Mouse (Mus musculus) limb, embryonic 11.5 days (tissue): ENCODE measurements around the gene Serpinh1. TPM values are rescaled to one million over a fixed set of nuclear protein-coding genes. Genes with fewer than 3 reads are reported as not detected.
A peak's percentile ranks its signal among the peaks of the same experiment; 100 is the strongest.

ENCODE experiments used
- ATAC-seq: fragments of 200-750 bp; cut with Nextera tagmentation; 2 replicates; pipeline ENCODE4 v1.8.0; 2017; ENCODE audit warnings: low read depth; ENCODE audit not compliant: insufficient number of reproducible peaks, low FRiP score, low TSS enrichment
- DNase-seq: peaks from one replicate; pipeline ENCODE4 v3.0.0-alpha.2; 2015; ENCODE audit warnings: low spot score
- H3K27ac ChIP-seq: fragments of 300-500 bp; sonication (generic); replicated peaks from 2 replicates; pipeline ENCODE4 v1.5.1; 2014; ENCODE audit warnings: low read depth, mild to moderate bottlenecking, low read length
- H3K27me3 ChIP-seq: fragments of 300-500 bp; sonication (generic); 2 replicates; pipeline ENCODE4 v1.6.1; 2014; ENCODE audit warnings: mild to moderate bottlenecking, low read length, mixed read lengths; ENCODE audit not compliant: control insufficient read depth, insufficient read depth
- H3K36me3 ChIP-seq: fragments of 300-500 bp; sonication (generic); 2 replicates; pipeline ENCODE4 v1.6.1; 2014; ENCODE audit warnings: mild to moderate bottlenecking, low read length, moderate library complexity, mixed read lengths; ENCODE audit not compliant: control insufficient read depth, insufficient read depth
- H3K4me1 ChIP-seq: fragments of 300-500 bp; sonication (generic); 2 replicates; pipeline ENCODE4 v1.6.1; 2014; ENCODE audit warnings: low read length, mixed read lengths; ENCODE audit not compliant: control insufficient read depth, insufficient read depth
- H3K4me2 ChIP-seq: fragments of 300-500 bp; sonication (generic); 2 replicates; pipeline ENCODE4 v1.6.1; 2014; ENCODE audit warnings: low read depth, mild to moderate bottlenecking, moderate library complexity; ENCODE audit not compliant: severe bottlenecking
- H3K4me3 ChIP-seq: fragments of 300-500 bp; sonication (generic); 2 replicates; pipeline ENCODE4 v1.5.1; 2014; ENCODE audit warnings: low read depth, low read length
- H3K9ac ChIP-seq: fragments of 300-500 bp; sonication (generic); 2 replicates; pipeline ENCODE4 v1.6.1; 2014; ENCODE audit warnings: mild to moderate bottlenecking, low read length
- H3K9me3 ChIP-seq: fragments of 300-500 bp; sonication (generic); 2 replicates; pipeline ENCODE4 v1.6.1; 2016; ENCODE audit warnings: low read length; ENCODE audit not compliant: control insufficient read depth
- WGBS: fragments of 180-500 bp; shearing (Covaris S2); extraction: QIAGEN DNeasy Blood & Tissue Kit; methylation state at CpG from one replicate; pipeline ENCODE4 v1.1.7; 2014; 5-methylcytosine and 5-hydroxymethylcytosine counted together
- polyA plus RNA-seq: library from polyadenylated mRNA; unstranded; fragments of >200 nt; fragmentation: Nextera tagmentation; extraction: Ambion mirVana; gene quantifications from 2 replicates; pipeline ENCODE4 v1.2.1, GENCODE M21; 2014

The Serpinh1 gene
- polyA plus RNA-seq, 1 experiment from 2014 or later, result 413 TPM

GRCm38 (mm10) chr7:99351104-99351801 lies 1.8 kb downstream of the Serpinh1 start:
- H3K4me1 ChIP-seq, result peaks cover 28% of the 10 kb centered on the region
- peak overlapping the region; percentile 80 for H3K9ac ChIP-seq
- H3K27ac ChIP-seq, result peak overlapping the region; percentile 95
- no peaks in the 10 kb centered on the region for H3K9me3 ChIP-seq
- no peaks in the 10 kb centered on the region for H3K27me3 ChIP-seq
- ATAC-seq (no peak), DNase-seq (peak; percentile 70)
- H3K36me3 ChIP-seq, result peaks cover 28% of the 10 kb centered on the region
- H3K4me3 ChIP-seq, result peak overlapping the region; percentile 86
- 5% methylated on average over 12 of the region's 12 CpGs for WGBS
- H3K4me2 ChIP-seq, result peak overlapping the region; percentile 90

DNA sequence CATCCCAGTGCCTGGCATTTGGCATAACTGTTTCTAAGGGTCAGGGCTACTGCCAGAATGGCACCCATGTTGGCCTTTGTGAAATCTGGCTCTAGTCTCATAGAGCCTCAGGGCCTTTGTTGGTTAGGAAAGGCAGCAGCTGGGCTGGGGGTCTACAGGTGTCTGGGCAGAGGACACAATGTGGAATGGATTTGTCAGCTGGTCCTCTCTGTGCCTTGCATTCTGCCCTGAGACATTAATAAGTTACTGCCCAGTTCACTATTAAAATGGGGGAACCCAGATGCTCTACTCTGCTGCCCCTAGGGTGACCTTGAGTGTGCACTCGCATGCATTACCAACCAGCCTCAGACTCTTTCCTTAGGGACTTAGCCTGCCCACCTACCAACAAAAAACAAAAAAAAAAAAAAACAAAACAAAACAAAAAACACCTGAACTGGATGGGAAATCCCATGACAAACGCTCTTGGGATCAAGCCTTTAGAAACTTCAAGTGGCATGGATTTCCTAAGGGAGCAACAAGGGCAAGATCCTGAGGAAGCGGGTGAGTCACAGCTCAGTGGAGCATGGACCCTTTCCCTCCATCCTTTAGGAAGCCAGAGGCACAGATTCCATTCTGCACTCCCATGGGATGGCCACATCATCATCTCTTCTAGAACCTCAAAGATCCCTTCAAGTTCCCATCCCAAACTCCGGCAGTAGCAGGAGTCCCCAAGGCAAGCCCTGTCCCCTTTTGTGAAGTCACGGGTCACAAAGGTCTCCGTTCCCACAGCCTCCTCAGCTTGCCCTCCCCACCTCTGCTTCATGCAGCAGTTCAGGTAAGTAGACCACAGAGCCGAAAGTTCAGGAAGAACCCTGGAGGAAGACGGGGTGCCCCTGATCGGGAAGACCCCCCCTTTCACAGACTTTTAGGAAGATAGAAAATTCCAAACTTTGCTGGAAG lies 3.0 kb downstream of the Serpinh1 start:
- ATAC-seq (no peak), DNase-seq (no peak)
- H3K27me3 ChIP-seq, result no peaks in the 10 kb centered on the region
- H3K36me3 ChIP-seq, result peaks cover 31% of the 10 kb centered on the region
- H3K9ac ChIP-seq, result peak overlapping the region; percentile 80
- H3K4me2 ChIP-seq, result peak overlapping the region; percentile 90
- 77% methylated on average over 9 of the region's 9 CpGs for WGBS
- peak overlapping the region; percentile 86 for H3K4me3 ChIP-seq
- peaks cover 18% of the 10 kb centered on the region for H3K4me1 ChIP-seq
- H3K27ac ChIP-seq, result no peak overlapping the region
- H3K9me3 ChIP-seq, result no peaks in the 10 kb centered on the region

GRCm38 (mm10) chr7:99348883-99349282 lies 4.2 kb downstream of the Serpinh1 start:
- Histone ChIP-seq H3K4me2 (no peak overlapping the region), H3K9ac (no peak overlapping the region), H3K36me3 (peaks cover 40% of the 10 kb centered on the region), H3K4me1 (peaks cover 14% of the 10 kb centered on the region), H3K9me3 (no peaks in the 10 kb centered on the region), H3K4me3 (no peak overlapping the region), H3K27ac (no peak overlapping the region), H3K27me3 (no peaks in the 10 kb centered on the region)
- no peak for ATAC-seq
- DNase-seq, result no peak
- WGBS, result 95% methylated on average over 26 of the region's 26 CpGs

GRCm38 (mm10) chr7:99347268-99347667 lies 5.8 kb downstream of the Serpinh1 start:
- H3K4me1 ChIP-seq, result peaks cover 14% of the 10 kb centered on the region
- 97% methylated on average over 10 of the region's 10 CpGs for WGBS
- DNase-seq, result no peak

GRCm38 (mm10) chr7:99343577-99343976 lies 9.5 kb downstream of the Serpinh1 start:
- H3K36me3 ChIP-seq, result peaks cover 35% of the 10 kb centered on the region
- H3K4me3 ChIP-seq, result no peak overlapping the region
- WGBS, result 83% methylated on average over 4 of the region's 4 CpGs
- H3K27me3 ChIP-seq, result no peaks in the 10 kb centered on the region
- ATAC-seq (no peak), DNase-seq (no peak)
- H3K27ac ChIP-seq, result no peak overlapping the region
- no peak overlapping the region for H3K4me2 ChIP-seq
- H3K9me3 ChIP-seq, result no peaks in the 10 kb centered on the region
- no peak overlapping the region for H3K9ac ChIP-seq
- no peaks in the 10 kb centered on the region for H3K4me1 ChIP-seq

More at GRCm38 (mm10) chr7:99347268-99347667, 5.8 kb downstream of the Serpinh1 start:
- no peak overlapping the region for H3K27ac ChIP-seq
- H3K9me3 ChIP-seq, result no peaks in the 10 kb centered on the region
- peaks cover 44% of the 10 kb centered on the region for H3K36me3 ChIP-seq
- ATAC-seq, result no peak
- no peak overlapping the region for H3K9ac ChIP-seq
- 0 out of 2 replicates have a peak overlapping the region, but pooled peaks have one; percentile 2 for H3K4me2 ChIP-seq
- no peaks in the 10 kb centered on the region for H3K27me3 ChIP-seq
- H3K4me3 ChIP-seq, result no peak overlapping the region

GRCm38 (mm10) chr7:99340736-99341135 lies 12.3 kb downstream of the Serpinh1 start:
- Histone ChIP-seq H3K4me1 (no peaks in the 10 kb centered on the region), H3K27ac (no peak overlapping the region), H3K27me3 (no peaks in the 10 kb centered on the region), H3K4me3 (no peak overlapping the region), H3K36me3 (peaks cover 15% of the 10 kb centered on the region), H3K9ac (no peak overlapping the region), H3K9me3 (no peaks in the 10 kb centered on the region), H3K4me2 (no peak overlapping the region)
- DNase-seq (no peak), ATAC-seq (no peak)
- 83% methylated on average over 8 of the region's 8 CpGs for WGBS

GRCm38 (mm10) chr7:99332774-99333480 lies 20.1 kb downstream of the Serpinh1 start:
- H3K4me3 ChIP-seq, result no peak overlapping the region
- 0 out of 2 replicates have a peak, but pooled peaks have one; percentile 51 for ATAC-seq
- no peak overlapping the region for H3K9ac ChIP-seq
- DNase-seq, result peak; percentile 95
- H3K9me3 ChIP-seq, result no peaks in the 10 kb centered on the region
- H3K27me3 ChIP-seq, result no peaks in the 10 kb centered on the region
- no peaks in the 10 kb centered on the region for H3K4me1 ChIP-seq
- H3K27ac ChIP-seq, result no peak overlapping the region
- H3K4me2 ChIP-seq, result no peak overlapping the region
- H3K36me3 ChIP-seq, result no peaks in the 10 kb centered on the region
- WGBS, result 47% methylated on average over 12 of the region's 12 CpGs

- Histone ChIP-seq H3K9me3 (no peaks in the 10 kb centered on the region), H3K9ac (no peak overlapping the region), H3K4me2 (no peak overlapping the region), H3K4me3 (no peak overlapping the region), H3K27ac (no peak overlapping the region), H3K36me3 (no peaks in the 10 kb centered on the region), H3K4me1 (no peaks in the 10 kb centered on the region), H3K27me3 (no peaks in the 10 kb centered on the region)
- WGBS, result 78% methylated on average over 5 of the region's 5 CpGs
- no peak for ATAC-seq
- DNase-seq, result no peak
Observed at GRCm38 (mm10) chr7:99330012-99330411, 23.0 kb downstream of the Serpinh1 start.
